Mouse (Mus musculus) cerebellum, adult 2 months (tissue): Measurements from ENCODE around the gene Etl4.

Source experiments
- CTCF ChIP-seq: fragments of 200-500 bp; IDR thresholded peaks from 2 replicates; pipeline ENCODE4 v1.5.1; 2011; ENCODE audit warnings: low read depth, mild to moderate bottlenecking, control low read depth, low read length, moderate library complexity, borderline replicate concordance; ENCODE audit not compliant: insufficient read depth
- POLR2A ChIP-seq: fragments of 200-500 bp; IDR thresholded peaks from 2 replicates; pipeline ENCODE4 v1.6.1; 2011; ENCODE audit warnings: low read length, control low read depth, borderline replicate concordance; ENCODE audit not compliant: insufficient read depth

- no peak for TF ChIP-seq CTCF
- no peak for TF ChIP-seq POLR2A
Measured at GRCm38 (mm10) chr2:19966445-19966844, 56.9 kb downstream of the Etl4 start.
